Mouse (Mus musculus) limb, embryonic 10.5 days (tissue): ENCODE results near the gene Fam185a. TPM values are rescaled to one million over a fixed set of nuclear protein-coding genes. Genes with fewer than 3 reads are reported as not detected.

Experiments used
- polyA plus RNA-seq: library from polyadenylated mRNA; unstranded; fragments of >200 nt; fragmentation: Nextera tagmentation; extraction: Ambion mirVana; gene quantifications from 2 replicates; pipeline ENCODE4 v1.2.1, GENCODE M21; 2016

Gene Fam185a
- polyA plus RNA-seq, 1 experiment from 2014 or later: 6.9 TPM

Other genes with a start within 250 kb of the Fam185a start
- gene Gsap, start 238.7 kb upstream of the Fam185a start, polyA plus RNA-seq: 0.50 and 1.3 TPM in 2 replicates
- 0.11 and 0.20 TPM in 2 replicates for gene Fgl2, start 52.3 kb upstream of the Fam185a start, polyA plus RNA-seq
- not detected in 2 replicates for gene Ccdc146, start 281 bp upstream of the Fam185a start, polyA plus RNA-seq
- gene Lrrc17, start 118.6 kb downstream of the Fam185a start, polyA plus RNA-seq: 8.7 and 19.3 TPM in 2 replicates
- gene Fbxl13, start 220.7 kb downstream of the Fam185a start, polyA plus RNA-seq: 0.15 TPM in 1 of 2 replicates, not detected in the other
- 50.3 and 61.9 TPM in 2 replicates for gene Armc10, start 220.9 kb downstream of the Fam185a start, polyA plus RNA-seq